Comparison of ENCODE assay signal across 9 mouse cellular contexts in the genomic region with DNA sequence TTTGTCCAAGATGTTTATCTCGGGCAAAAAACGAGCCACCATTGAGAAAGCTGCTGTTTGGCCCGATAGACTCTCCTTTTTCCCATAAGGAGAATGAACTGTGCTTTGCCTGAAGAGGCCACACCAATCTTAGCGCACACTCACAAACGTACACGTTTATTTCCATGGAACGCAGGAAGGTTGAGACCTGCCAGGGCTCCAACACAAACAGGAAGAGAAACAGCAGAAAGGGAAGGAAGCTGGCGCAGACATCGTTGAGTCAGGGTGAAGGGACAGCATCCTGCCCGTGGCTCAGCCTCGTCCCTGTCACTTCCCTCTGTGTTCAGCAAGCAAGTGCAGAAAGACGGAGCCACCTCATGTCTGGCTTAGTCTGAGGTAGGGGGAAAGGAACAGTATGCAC. TPM values are rescaled to one million over a fixed set of nuclear protein-coding genes. Genes with fewer than 3 reads are reported as not detected.
A peak's percentile ranks its signal among the peaks of the same experiment; 100 is the strongest.
DNase-seq lines count a peak whose midpoint lies in the region; ATAC-seq lines count a peak whose summit lies in the region.
"Had no signal": no experiment of that assay in that cellular context is flagged by ENCODE, and none has a peak within 500 bp of the region (broad histone marks: within the 10 kb centered on the region; RNA-seq: fewer than 3 reads in every experiment).

No protein-coding gene starts in this region.

- H3K9me3 ChIP-seq in forebrain, embryonic 15.5 days = no peaks in the 10 kb centered on the region
- H3K9me3 ChIP-seq: midbrain, embryonic 12.5 days had no signal

- H3K9ac ChIP-seq in forebrain, embryonic 15.5 days (replicated peaks) = no peak overlapping the region
- H3K9ac ChIP-seq: midbrain, embryonic 12.5 days had no signal

- no peak overlapping the region for H3K4me2 ChIP-seq in forebrain, embryonic 15.5 days (replicated peaks)
- H3K4me2 ChIP-seq: midbrain, embryonic 12.5 days had no signal

- peak; percentile 86 for DNase-seq in A20 (ENCODE audit: low read depth, low spot score)
- DNase-seq in adrenal gland, adult 8-10 months = peak; percentile 38
- DNase-seq in heart, adult 9 months (ENCODE audit: low spot score in 2 of 2) = peak; percentile 56 to 66
- peak; percentile 82 for DNase-seq in layer of hippocampus, adult 9-11 months
- DNase-seq in lung, postnatal 25 days (ENCODE audit: low spot score) = peak; percentile 77
- peak; percentile 16 to 22 for DNase-seq in thymus, adult 18-20 months

- no peaks in the 10 kb centered on the region for H3K4me1 ChIP-seq in forebrain, embryonic 15.5 days
- H3K4me1 ChIP-seq: midbrain, embryonic 12.5 days had no signal

- 78% methylated on average over 12 of the region's 12 CpGs for WGBS in forebrain, embryonic 15.5 days

- no peaks in the 10 kb centered on the region for H3K36me3 ChIP-seq in forebrain, embryonic 15.5 days
- H3K36me3 ChIP-seq: midbrain, embryonic 12.5 days had no signal

- no peak overlapping the region for H3K4me3 ChIP-seq in forebrain, embryonic 15.5 days
- H3K4me3 ChIP-seq: midbrain, embryonic 12.5 days had no signal

- no peak for ATAC-seq in erythroblast, adult 5-6 weeks (replicated peaks; ENCODE audit: low FRiP score, poor library complexity, severe bottlenecking)
- ATAC-seq in forebrain, embryonic 15.5 days (replicated peaks) = no peak

- no peaks in the 10 kb centered on the region for H3K27me3 ChIP-seq in forebrain, embryonic 15.5 days
- H3K27me3 ChIP-seq: midbrain, embryonic 12.5 days had no signal

- no peak overlapping the region for H3K27ac ChIP-seq in forebrain, embryonic 15.5 days (replicated peaks)
- H3K27ac ChIP-seq: midbrain, embryonic 12.5 days had no signal

RNA-seq across cellular contexts. Expression of gene Ivns1abp, which starts 56.8 kb away (rescaled TPM):
- total RNA-seq in adrenal gland, adult 8-10 months (2022) = 100 to 1,000 TPM; 116 to 154 (median 139) TPM
- total RNA-seq in erythroblast, adult 5-6 weeks (2015; ENCODE audit: low replicate concordance) = 44.1 and 48.8 TPM in 2 replicates
- total RNA-seq in erythroblast, adult 5-6 weeks (2017; ENCODE audit: low replicate concordance) = 49.8 and 58.1 TPM in 2 replicates
- polyA plus RNA-seq in forebrain, embryonic 15.5 days (2015; fragmentation: Nextera tagmentation; extraction: Ambion mirVana) = 365 and 380 TPM in 2 replicates

Comparison
In these comparisons a context has a peak if more than half of its experiments do, and no peak if none do; other contexts are left out.
1. DNase-seq: peak in every context shown above with its lines; median percentile 86 in A20; 82 in layer of hippocampus, adult 9-11 months; 77 in lung, postnatal 25 days; 61 in heart, adult 9 months; 38 in adrenal gland, adult 8-10 months; 19 in thymus, adult 18-20 months.